Mouse (Mus musculus) C2C12 (cell line): ENCODE data around the gene Catsper4. TPM values are rescaled to one million over a fixed set of nuclear protein-coding genes. Genes with fewer than 3 reads are reported as not detected.
"Not testable (repeated sequence)": the region's sequence is repeated elsewhere in the genome, so short reads cannot be mapped to it uniquely, and the experiment has no call there.

Experiments used
- H3K27me3 ChIP-seq: one replicate; pipeline ENCODE4 v1.6.1; 2011; ENCODE audit not compliant: control insufficient read depth, insufficient read depth, insufficient read length
- H3K36me3 ChIP-seq: one replicate; pipeline ENCODE4 v1.6.1; 2011; ENCODE audit not compliant: control insufficient read depth, insufficient read depth
- H3K4me3 ChIP-seq: one replicate; pipeline ENCODE4 v1.5.1; 2011; ENCODE audit warnings: mild to moderate bottlenecking, control low read depth; ENCODE audit not compliant: poor library complexity, insufficient read depth, severe bottlenecking
- H3K79me2 ChIP-seq: one replicate; pipeline ENCODE4 v1.6.1; 2011; ENCODE audit not compliant: control insufficient read depth, insufficient read depth
- H3K79me3 ChIP-seq: one replicate; pipeline ENCODE4 v1.6.1; 2011; ENCODE audit warnings: low read depth, control low read depth
- H3ac ChIP-seq: one replicate; pipeline ENCODE3; 2011; ENCODE audit warnings: low read depth; ENCODE audit not compliant: control insufficient read depth, insufficient read length
- CEBPB ChIP-seq: IDR thresholded peaks from one replicate; pipeline ENCODE4 v1.6.1; 2011; ENCODE audit warnings: low read depth, mild to moderate bottlenecking, control low read depth, moderate library complexity
- CTCF ChIP-seq: IDR thresholded peaks from one replicate; pipeline ENCODE4 v1.5.1; 2011; ENCODE audit not compliant: control insufficient read depth, insufficient read depth, insufficient read length
- FOSL1 ChIP-seq: IDR thresholded peaks from one replicate; pipeline ENCODE4 v1.8.0; 2011; ENCODE audit warnings: mild to moderate bottlenecking, low read length; ENCODE audit not compliant: poor library complexity, insufficient read depth, severe bottlenecking
- MAX ChIP-seq: IDR thresholded peaks from one replicate; pipeline ENCODE4 v1.6.1; 2011; ENCODE audit warnings: mild to moderate bottlenecking, control low read depth
- MYOD1 ChIP-seq: IDR thresholded peaks from one replicate; pipeline ENCODE4 v1.6.1; 2011; ENCODE audit warnings: low read depth; ENCODE audit not compliant: control insufficient read depth, insufficient read length
- MYOG ChIP-seq: IDR thresholded peaks from one replicate; pipeline ENCODE4 v1.6.1; 2011; ENCODE audit not compliant: control insufficient read depth, insufficient read length; ENCODE audit errors: extremely low read depth
- USF1 ChIP-seq: IDR thresholded peaks from one replicate; pipeline ENCODE4 v1.6.1; 2011; ENCODE audit warnings: low read depth, mild to moderate bottlenecking, control low read depth, moderate library complexity
- long read RNA-seq, 2 experiments: library from polyadenylated mRNA; unstranded; transcript quantifications; one replicate each; pipeline ENCODE4 v2.0.0; 2019 to 2020
- polyA plus RNA-seq: library from polyadenylated mRNA; unstranded; fragments of >200 nt; fragmentation: generic; extraction: Trizol; gene quantifications from one replicate; pipeline ENCODE4 v1.2.1, GENCODE M21; 2012; ENCODE audit warnings: missing spikeins

The Catsper4 gene
- not detected for polyA plus RNA-seq
- long read RNA-seq, experiment 1: 0 reads
- long read RNA-seq, experiment 2: 0 reads

DNA sequence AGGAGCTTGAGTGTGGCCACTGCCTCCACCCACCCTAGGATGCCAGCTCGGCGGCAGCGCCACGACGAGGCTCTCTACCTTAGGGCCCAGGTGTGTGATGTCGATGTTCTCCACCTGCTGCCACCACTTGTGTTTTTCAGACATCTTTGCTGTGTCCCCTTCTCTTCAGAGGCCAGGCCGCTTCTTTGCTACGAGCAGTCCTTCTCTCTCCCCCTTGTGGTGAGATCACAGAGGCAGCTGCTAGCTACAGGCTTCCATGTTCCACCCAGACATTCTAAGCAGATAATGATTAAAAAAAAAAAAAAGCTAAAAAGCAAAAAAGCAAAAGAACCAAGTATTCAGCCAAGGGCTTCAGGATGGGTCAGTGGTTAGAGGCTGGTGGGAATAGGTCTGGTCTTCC, at the start of gene Catsper4:
Gene Catsper4, minus strand, starts transcription at position 190 of the 400 bp plus-strand sequence.
- H3ac ChIP-seq: no peak within 1 kb of the TSS
- no peak within 1 kb of the TSS for H3K4me3 ChIP-seq
- H3K79me2 ChIP-seq: no peaks in the 10 kb centered on the region
- H3K27me3 ChIP-seq: peaks cover 31% of the 10 kb centered on the region
- no peaks in the 10 kb centered on the region for H3K36me3 ChIP-seq
- H3K79me3 ChIP-seq: no peaks in the 10 kb centered on the region
- TF ChIP-seq MYOG: no peak

DNA sequence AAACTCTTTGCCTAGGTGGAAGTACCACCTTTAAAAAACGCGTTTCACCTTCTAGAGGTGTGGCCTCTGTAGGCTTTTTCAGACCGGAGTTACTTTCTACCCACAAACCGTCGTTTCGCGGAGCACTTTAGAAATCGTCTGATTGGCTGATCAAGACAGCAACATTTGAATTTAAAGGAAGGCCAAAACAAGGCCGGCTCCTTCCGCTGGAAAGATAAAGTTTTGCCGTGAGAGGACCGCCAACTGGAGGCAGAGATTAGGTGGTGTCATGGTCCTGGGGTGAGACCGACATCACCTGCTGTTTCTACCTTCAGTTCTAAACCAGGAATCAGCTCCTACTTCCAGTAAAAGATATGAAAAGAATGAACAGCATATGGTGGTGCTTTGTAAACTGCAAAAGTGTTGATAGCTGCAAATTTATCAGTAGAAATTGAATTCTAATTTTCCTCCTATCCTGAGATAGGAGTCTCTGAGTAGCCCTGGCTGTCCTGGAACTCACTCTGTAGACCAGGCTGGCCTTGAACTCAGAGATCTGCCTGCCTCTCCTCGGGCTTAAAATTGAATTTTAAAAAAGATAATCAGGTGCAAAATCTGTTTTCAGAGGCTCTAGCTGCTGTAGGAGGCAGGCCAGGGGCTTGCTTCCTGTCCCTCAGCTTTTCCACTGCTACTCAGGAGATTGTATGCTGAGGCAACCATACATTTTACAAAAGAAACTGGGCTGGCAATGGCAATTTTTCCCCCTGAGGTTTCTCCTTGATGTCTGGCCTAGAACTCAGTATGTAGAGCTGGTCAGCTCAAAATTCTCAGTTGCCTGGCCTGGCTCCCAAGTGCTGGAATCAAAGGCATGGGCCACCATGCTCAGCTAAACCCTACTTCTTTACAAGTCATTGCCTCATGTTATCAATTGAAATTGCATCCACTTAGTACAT, 46.5 kb upstream of the Catsper4 start:
- Histone ChIP-seq H3K79me3 (no peaks in the 10 kb centered on the region), H3K79me2 (no peaks in the 10 kb centered on the region), H3K27me3 (no peaks in the 10 kb centered on the region), H3K4me3 (no peak overlapping the region), H3K36me3 (peaks cover 15% of the 10 kb centered on the region), H3ac (no peak overlapping the region)
- no peak for TF ChIP-seq MYOD1
- TF ChIP-seq MYOG: no peak
- TF ChIP-seq MAX: no peak
- TF ChIP-seq FOSL1: no peak
- TF ChIP-seq CTCF: no peak
- no peak for TF ChIP-seq CEBPB
- no peak for TF ChIP-seq USF1

DNA sequence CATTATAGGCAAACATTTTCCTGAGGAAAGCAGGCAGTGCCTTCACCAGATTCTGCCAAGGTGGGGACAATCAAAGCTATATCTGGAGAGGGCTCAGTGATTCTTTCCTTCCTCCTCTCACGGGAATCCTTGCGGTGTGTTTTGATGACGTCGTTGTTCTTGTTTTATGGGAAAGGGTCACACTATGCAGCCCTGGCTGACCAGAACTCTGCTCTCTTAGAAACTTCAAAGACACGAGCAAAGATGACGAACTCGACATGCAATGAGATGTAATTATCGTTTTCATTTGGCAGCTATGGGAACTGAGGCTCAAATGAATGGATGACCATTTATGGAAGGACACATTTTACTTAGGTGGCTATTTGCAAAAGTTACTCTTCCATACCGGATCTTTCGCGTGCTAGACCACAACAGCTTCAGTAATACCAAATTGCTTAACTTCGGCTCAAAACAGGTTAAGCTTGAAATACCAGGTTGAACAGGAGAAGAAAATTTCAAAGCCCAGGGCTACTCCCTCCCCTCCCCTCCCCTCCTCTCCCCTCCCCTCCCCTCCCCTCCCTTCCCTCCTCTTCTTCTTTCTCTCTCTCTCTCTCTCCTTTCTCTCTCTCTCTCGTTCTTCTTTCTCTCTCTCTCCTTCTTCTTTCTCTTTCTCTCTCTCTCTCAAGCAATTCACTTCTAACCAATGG, 45.7 kb upstream of the Catsper4 start:
- TF ChIP-seq CTCF (no peak), USF1 (no peak), CEBPB (no peak)
- no peak overlapping the region for H3K4me3 ChIP-seq

DNA sequence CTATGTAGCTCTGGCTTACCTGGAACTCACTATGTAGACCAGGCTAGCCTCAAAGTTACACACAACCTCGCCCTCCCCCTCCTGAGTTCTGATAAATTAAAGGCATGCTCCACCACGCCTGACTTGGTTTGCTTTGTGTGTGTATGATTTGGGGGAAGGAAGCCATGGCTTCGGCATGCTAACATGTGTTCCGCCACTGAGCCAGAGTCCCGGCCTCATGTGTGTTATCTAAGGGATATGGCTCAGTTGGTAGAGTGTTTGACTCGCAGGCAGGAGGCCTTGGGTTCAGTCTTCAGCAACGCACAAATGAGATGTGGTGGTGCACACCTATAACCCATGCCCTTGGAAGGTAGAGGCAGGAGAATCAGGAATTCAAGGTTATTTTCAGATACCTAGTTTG, 44.8 kb upstream of the Catsper4 start:
- no peak overlapping the region for H3ac ChIP-seq
- no peaks in the 10 kb centered on the region for H3K79me2 ChIP-seq
- no peak for TF ChIP-seq CTCF
- TF ChIP-seq FOSL1: no peak
- no peak for TF ChIP-seq CEBPB
- TF ChIP-seq MYOG: no peak
- no peak for TF ChIP-seq MAX
- no peak for TF ChIP-seq USF1
- no peak for TF ChIP-seq MYOD1
- no peaks in the 10 kb centered on the region for H3K79me3 ChIP-seq
- no peaks in the 10 kb centered on the region for H3K27me3 ChIP-seq
- peaks cover 2% of the 10 kb centered on the region for H3K36me3 ChIP-seq
- H3K4me3 ChIP-seq: no peak overlapping the region

More for the DNA sequence above, 45.7 kb upstream of the Catsper4 start:
- no peaks in the 10 kb centered on the region for H3K27me3 ChIP-seq
- no peak overlapping the region for H3ac ChIP-seq
- H3K79me3 ChIP-seq: no peaks in the 10 kb centered on the region
- peaks cover 8% of the 10 kb centered on the region for H3K36me3 ChIP-seq
- no peaks in the 10 kb centered on the region for H3K79me2 ChIP-seq

DNA sequence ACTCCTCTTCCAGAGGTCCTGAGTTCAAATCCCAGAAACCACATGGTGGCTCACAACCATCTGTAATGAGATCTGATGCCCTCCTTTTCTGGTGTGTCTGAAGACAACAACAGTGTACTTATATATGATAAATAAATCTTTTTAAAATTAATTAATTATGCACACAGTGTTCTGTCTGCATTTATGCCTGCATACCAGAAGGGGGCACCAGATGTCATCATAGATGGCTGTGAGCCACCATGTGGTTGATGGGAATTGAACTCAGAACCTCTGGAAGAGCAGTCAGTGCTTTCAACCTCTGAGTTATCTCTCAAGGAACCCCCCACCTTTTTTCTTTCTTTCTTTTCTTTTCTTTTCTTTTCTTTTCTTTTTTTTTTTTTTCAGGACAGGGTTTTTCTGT, 42.4 kb upstream of the Catsper4 start:
- not testable (repeated sequence) for H3K79me3 ChIP-seq, H3K79me2 ChIP-seq, H3ac ChIP-seq, H3K4me3 ChIP-seq, H3K27me3 ChIP-seq, H3K36me3 ChIP-seq

DNA sequence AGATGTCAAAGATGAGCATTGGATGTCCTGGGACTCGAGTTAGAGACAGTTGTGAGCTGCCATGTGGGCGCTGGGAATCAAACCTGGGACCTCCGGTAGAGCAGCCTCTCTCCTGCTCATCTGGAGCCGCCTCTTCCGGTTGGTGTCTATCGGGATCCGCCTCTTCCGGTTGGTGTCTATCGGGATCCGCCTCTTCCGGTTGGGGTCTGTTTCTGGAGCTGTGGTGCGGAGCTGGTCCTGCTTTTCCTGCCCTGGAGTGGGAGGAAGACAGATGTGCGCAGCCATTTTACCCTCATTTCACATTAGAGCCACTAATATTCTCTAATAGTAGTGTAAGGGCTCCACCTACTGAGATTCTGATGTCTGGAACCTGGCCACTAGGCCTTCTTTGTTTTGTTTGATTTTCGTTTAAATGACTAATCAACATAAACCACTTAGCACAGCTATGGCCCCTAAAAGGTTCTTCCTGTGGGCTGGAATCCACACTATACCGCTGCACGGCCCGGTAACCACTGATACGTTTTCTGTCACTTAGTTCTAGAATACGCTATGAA, 41.0 kb upstream of the Catsper4 start:
- Histone ChIP-seq H3ac (no peak overlapping the region), H3K36me3 (no peaks in the 10 kb centered on the region), H3K79me3 (no peaks in the 10 kb centered on the region), H3K27me3 (no peaks in the 10 kb centered on the region), H3K79me2 (no peaks in the 10 kb centered on the region), H3K4me3 (no peak overlapping the region)
- TF ChIP-seq CEBPB: no peak
- no peak for TF ChIP-seq MAX
- TF ChIP-seq FOSL1: no peak
- no peak for TF ChIP-seq USF1
- no peak for TF ChIP-seq MYOD1
- TF ChIP-seq MYOG: no peak
- no peak for TF ChIP-seq CTCF
